Mouse (Mus musculus): Measurements from ENCODE around the gene Gm21974. TPM values are rescaled to one million over a fixed set of nuclear protein-coding genes. Genes with fewer than 3 reads are reported as not detected.

The Gm21974 gene
- polyA plus RNA-seq, 1 experiment from 2014 or later = not detected

- Histone ChIP-seq H3K4me2 (ENCODE audit: low read length) (no peak overlapping the region), H3K4me3 (ENCODE audit: low read depth, low read length) (no peak overlapping the region), H3K9me3 (replicated peaks; ENCODE audit: control insufficient read depth, low read length) (no peaks in the 10 kb centered on the region), H3K27me3 (replicated peaks; ENCODE audit: control insufficient read depth, insufficient read depth, low read length) (no peaks in the 10 kb centered on the region), H3K4me1 (ENCODE audit: control insufficient read depth, insufficient read depth, low read length) (peaks cover 4% of the 10 kb centered on the region), H3K9ac (ENCODE audit: low read length) (no peak overlapping the region), H3K27ac (ENCODE audit: low read depth, low read length) (no peak overlapping the region), H3K36me3 (ENCODE audit: control insufficient read depth, insufficient read depth, low read length) (no peaks in the 10 kb centered on the region)
- no peak for DNase-seq (ENCODE audit: low spot score)
- 87% methylated on average over 5 of the region's 5 CpGs for whole genome bisulfite sequencing
- ATAC-seq = no peak
These were observed 57.8 kb downstream of the Gm21974 start for GRCm38 (mm10) chr7:127837473-127837872.

Other genes with a start within 250 kb of the Gm21974 start
- 40.8 and 45.7 TPM in 2 replicates for gene Bcl7c, start 186.5 kb downstream of the Gm21974 start, polyA plus RNA-seq (2014; fragmentation: Nextera tagmentation; extraction: Ambion mirVana)
- gene Ctf1, start 182.7 kb downstream of the Gm21974 start, polyA plus RNA-seq (2014; fragmentation: Nextera tagmentation; extraction: Ambion mirVana) = 5.3 and 5.9 TPM in 2 replicates
- gene Ctf2, start 163.3 kb downstream of the Gm21974 start, polyA plus RNA-seq (2014; fragmentation: Nextera tagmentation; extraction: Ambion mirVana) = 0.09 TPM in 1 of 2 replicates, not detected in the other
- 7.2 and 7.8 TPM in 2 replicates for gene Fbxl19, start 150.9 kb downstream of the Gm21974 start, polyA plus RNA-seq (2014; fragmentation: Nextera tagmentation; extraction: Ambion mirVana)
- 3.3 and 4.2 TPM in 2 replicates for gene Orai3, start 125.6 kb downstream of the Gm21974 start, polyA plus RNA-seq (2014; fragmentation: Nextera tagmentation; extraction: Ambion mirVana)
- gene Setd1a, start 118.8 kb downstream of the Gm21974 start, polyA plus RNA-seq (2014; fragmentation: Nextera tagmentation; extraction: Ambion mirVana) = 17.0 and 18.0 TPM in 2 replicates
- not detected in 2 replicates for gene Gm49388, start 109.8 kb downstream of the Gm21974 start, polyA plus RNA-seq (2014; fragmentation: Nextera tagmentation; extraction: Ambion mirVana)
- 6.9 and 9.7 TPM in 2 replicates for gene Hsd3b7, start 94.8 kb downstream of the Gm21974 start, polyA plus RNA-seq (2014; fragmentation: Nextera tagmentation; extraction: Ambion mirVana)
- 9.7 and 11.1 TPM in 2 replicates for gene Stx4a, start 71.2 kb downstream of the Gm21974 start, polyA plus RNA-seq (2014; fragmentation: Nextera tagmentation; extraction: Ambion mirVana)
- 15.7 and 22.3 TPM in 2 replicates for gene Stx1b, start 70.9 kb downstream of the Gm21974 start, polyA plus RNA-seq (2014; fragmentation: Nextera tagmentation; extraction: Ambion mirVana)
- gene Zfp646, start 19.2 kb downstream of the Gm21974 start, polyA plus RNA-seq (2014; fragmentation: Nextera tagmentation; extraction: Ambion mirVana) = 12.0 and 16.8 TPM in 2 replicates
- 24.1 and 29.1 TPM in 2 replicates for gene Zfp668, start 18.6 kb downstream of the Gm21974 start, polyA plus RNA-seq (2014; fragmentation: Nextera tagmentation; extraction: Ambion mirVana)
- gene Prss53, start 4.5 kb downstream of the Gm21974 start, polyA plus RNA-seq (2014; fragmentation: Nextera tagmentation; extraction: Ambion mirVana) = 0.61 and 0.63 TPM in 2 replicates
- 61.5 and 69.9 TPM in 2 replicates for gene Vkorc1, start 163 bp upstream of the Gm21974 start, polyA plus RNA-seq (2014; fragmentation: Nextera tagmentation; extraction: Ambion mirVana)
- gene Bckdk, start 8.6 kb upstream of the Gm21974 start, polyA plus RNA-seq (2014; fragmentation: Nextera tagmentation; extraction: Ambion mirVana) = 108 and 131 TPM in 2 replicates
- 51.1 and 56.7 TPM in 2 replicates for gene Kat8, start 17.1 kb upstream of the Gm21974 start, polyA plus RNA-seq (2014; fragmentation: Nextera tagmentation; extraction: Ambion mirVana)
- 0.17 TPM in 1 of 2 replicates, not detected in the other for gene Prss8, start 34.6 kb upstream of the Gm21974 start, polyA plus RNA-seq (2014; fragmentation: Nextera tagmentation; extraction: Ambion mirVana)
- gene Prss36, start 51.3 kb upstream of the Gm21974 start, polyA plus RNA-seq (2014; fragmentation: Nextera tagmentation; extraction: Ambion mirVana) = 12.3 and 12.9 TPM in 2 replicates
- gene Fus, start 72.0 kb upstream of the Gm21974 start, polyA plus RNA-seq (2014; fragmentation: Nextera tagmentation; extraction: Ambion mirVana) = 55.9 and 60.1 TPM in 2 replicates
- 7.1 and 11.5 TPM in 2 replicates for gene Pycard, start 98.4 kb upstream of the Gm21974 start, polyA plus RNA-seq (2014; fragmentation: Nextera tagmentation; extraction: Ambion mirVana)
- not detected in 2 replicates for gene Trim72, start 108.5 kb upstream of the Gm21974 start, polyA plus RNA-seq (2014; fragmentation: Nextera tagmentation; extraction: Ambion mirVana)
- 0.22 and 0.41 TPM in 2 replicates for gene Itgam, start 167.2 kb upstream of the Gm21974 start, polyA plus RNA-seq (2014; fragmentation: Nextera tagmentation; extraction: Ambion mirVana)
- gene Gm49368, start 167.2 kb upstream of the Gm21974 start, polyA plus RNA-seq (2014; fragmentation: Nextera tagmentation; extraction: Ambion mirVana) = not detected in 2 replicates
- 0.06 TPM in 1 of 2 replicates, not detected in the other for gene Itgax, start 234.1 kb upstream of the Gm21974 start, polyA plus RNA-seq (2014; fragmentation: Nextera tagmentation; extraction: Ambion mirVana)

All from forebrain, embryonic 14.5 days (tissue).